Mouse (Mus musculus): ENCODE measurements around the gene Disc1.

GRCm38 (mm10) chr8:125220608-125221007 is 166.6 kb downstream of the Disc1 start:
- TF ChIP-seq CTCF (IDR thresholded peaks at IDR 0.05; ENCODE audit: borderline replicate concordance, extremely low read depth, insufficient read depth, insufficient read length) (no peak), POLR2A (IDR thresholded peaks at IDR 0.05; ENCODE audit: borderline replicate concordance, extremely low read depth, insufficient read depth, insufficient read length, poor library complexity, severe bottlenecking) (no peak)
